Mouse (Mus musculus): Measurements from ENCODE around the gene Ankrd49.

The Ankrd49 gene

GRCm38 (mm10) chr9:14740151-14740924 lies 44.3 kb downstream of the Ankrd49 start, which contains the start of gene Piwil4:
Piwil4 (minus strand) TSS chr9:14740733.
- no peak for DNase-seq

GRCm38 (mm10) chr9:14739498-14740150 lies 45.0 kb downstream of the Ankrd49 start:
- no peak for DNase-seq

DNA sequence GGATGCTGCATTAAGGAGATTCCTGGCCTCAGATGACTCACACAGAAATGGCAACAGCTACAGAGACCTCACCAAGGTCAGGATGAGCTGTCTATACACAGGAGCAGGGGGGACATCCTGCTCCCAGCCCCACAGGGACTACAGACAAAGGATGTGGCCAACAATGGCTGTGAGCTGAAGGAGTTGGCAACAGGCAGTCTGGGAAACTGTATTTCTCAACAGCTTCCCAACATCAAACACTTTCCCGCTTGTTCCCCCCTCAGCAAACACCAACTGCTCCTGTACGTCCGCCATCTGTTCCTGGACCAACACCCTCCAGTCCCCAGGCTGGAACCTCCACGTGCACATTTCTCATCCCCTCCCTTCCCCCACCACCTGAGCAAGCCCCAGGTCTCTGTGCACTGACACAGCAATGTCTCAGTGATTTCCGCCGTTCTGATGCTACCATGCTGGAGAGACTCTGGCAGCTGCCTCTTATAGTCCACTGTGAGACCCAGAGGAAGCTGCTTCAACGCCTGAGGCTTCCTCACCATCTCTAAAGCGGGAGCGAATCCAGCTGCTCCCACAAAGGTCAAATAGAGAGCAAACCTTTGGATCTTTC lies 53.6 kb downstream of the Ankrd49 start:
- DNase-seq = peak; percentile 48
